Mouse (Mus musculus) liver, embryonic 15.5 days (tissue): Measurements from ENCODE around the gene Dlx6. TPM values are rescaled to one million over a fixed set of nuclear protein-coding genes. Genes with fewer than 3 reads are reported as not detected.

Experiments used
- ATAC-seq: fragments of 200-750 bp; cut with Nextera tagmentation; 2 replicates; pipeline ENCODE4 v1.8.0; 2017; ENCODE audit warnings: moderate number of reproducible peaks, mild to moderate bottlenecking, moderate library complexity; ENCODE audit not compliant: insufficient read depth
- H3K27ac ChIP-seq: fragments of 300-500 bp; sonication (generic); replicated peaks from 2 replicates; pipeline ENCODE4 v1.5.1; 2015; ENCODE audit warnings: mild to moderate bottlenecking, inconsistent platforms
- H3K27me3 ChIP-seq: fragments of 300-500 bp; sonication (generic); 2 replicates; pipeline ENCODE4 v1.6.1; 2015; ENCODE audit warnings: mild to moderate bottlenecking, inconsistent platforms
- H3K36me3 ChIP-seq: fragments of 300-500 bp; sonication (generic); replicated peaks from 2 replicates; pipeline ENCODE4 v1.6.1; 2015; ENCODE audit warnings: moderate library complexity, mild to moderate bottlenecking, inconsistent platforms
- H3K4me1 ChIP-seq: fragments of 300-500 bp; sonication (generic); replicated peaks from 2 replicates; pipeline ENCODE4 v1.6.1; 2015; ENCODE audit warnings: inconsistent platforms
- H3K4me2 ChIP-seq: fragments of 300-500 bp; sonication (generic); 2 replicates; pipeline ENCODE4 v1.6.1; 2015; ENCODE audit warnings: moderate library complexity, mild to moderate bottlenecking, inconsistent platforms
- H3K4me3 ChIP-seq: fragments of 300-500 bp; sonication (generic); replicated peaks from 2 replicates; pipeline ENCODE4 v1.5.1; 2015; ENCODE audit warnings: mild to moderate bottlenecking, inconsistent platforms
- H3K9ac ChIP-seq: fragments of 300-500 bp; sonication (generic); 2 replicates; pipeline ENCODE4 v1.6.1; 2015; ENCODE audit warnings: moderate library complexity, mild to moderate bottlenecking, inconsistent platforms
- H3K9me3 ChIP-seq: fragments of 300-500 bp; sonication (generic); replicated peaks from 2 replicates; pipeline ENCODE4 v1.6.1; 2016; ENCODE audit warnings: inconsistent platforms
- WGBS: fragments of 180-500 bp; shearing (Covaris S2); methylation state at CpG from one replicate; pipeline ENCODE4 v1.1.7; 2015; ENCODE audit warnings: mixed read lengths; ENCODE audit not compliant: insufficient replicate concordance; 5-methylcytosine and 5-hydroxymethylcytosine counted together
- polyA plus RNA-seq: library from polyadenylated mRNA; unstranded; fragments of >200 nt; fragmentation: Nextera tagmentation; extraction: Ambion mirVana; gene quantifications from 2 replicates; pipeline ENCODE4 v1.2.1, GENCODE M21; 2015

Gene Dlx6
- polyA plus RNA-seq, 1 experiment from 2014 or later, result not detected

DNA sequence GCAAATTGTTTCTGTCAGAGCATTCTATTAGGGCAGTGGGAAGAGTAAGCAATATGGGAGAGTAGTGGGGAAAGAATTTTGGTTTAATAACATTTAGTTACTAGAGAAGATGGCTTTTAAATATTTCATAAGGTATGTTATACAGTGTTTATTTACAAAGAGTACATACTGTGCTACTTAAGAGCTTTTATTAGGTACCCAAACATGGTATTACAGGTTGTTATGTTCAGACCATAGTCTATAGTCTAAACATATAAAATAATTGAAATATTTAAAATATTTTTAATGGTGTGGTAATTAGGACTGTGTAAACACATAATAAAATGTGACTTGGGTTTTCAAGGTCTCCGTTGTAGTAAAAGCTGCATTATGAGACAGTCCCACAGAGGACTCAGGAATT is 51.2 kb downstream of the Dlx6 start:
- ATAC-seq, result no peak
- no peak overlapping the region for H3K27ac ChIP-seq
- 63% methylated on average over 1 of the region's 1 CpGs for WGBS
- H3K4me3 ChIP-seq, result no peak overlapping the region
- H3K27me3 ChIP-seq, result no peaks in the 10 kb centered on the region
- no peak overlapping the region for H3K9ac ChIP-seq
- no peak overlapping the region for H3K4me2 ChIP-seq
- no peaks in the 10 kb centered on the region for H3K36me3 ChIP-seq
- no peaks in the 10 kb centered on the region for H3K9me3 ChIP-seq
- H3K4me1 ChIP-seq, result no peaks in the 10 kb centered on the region

DNA sequence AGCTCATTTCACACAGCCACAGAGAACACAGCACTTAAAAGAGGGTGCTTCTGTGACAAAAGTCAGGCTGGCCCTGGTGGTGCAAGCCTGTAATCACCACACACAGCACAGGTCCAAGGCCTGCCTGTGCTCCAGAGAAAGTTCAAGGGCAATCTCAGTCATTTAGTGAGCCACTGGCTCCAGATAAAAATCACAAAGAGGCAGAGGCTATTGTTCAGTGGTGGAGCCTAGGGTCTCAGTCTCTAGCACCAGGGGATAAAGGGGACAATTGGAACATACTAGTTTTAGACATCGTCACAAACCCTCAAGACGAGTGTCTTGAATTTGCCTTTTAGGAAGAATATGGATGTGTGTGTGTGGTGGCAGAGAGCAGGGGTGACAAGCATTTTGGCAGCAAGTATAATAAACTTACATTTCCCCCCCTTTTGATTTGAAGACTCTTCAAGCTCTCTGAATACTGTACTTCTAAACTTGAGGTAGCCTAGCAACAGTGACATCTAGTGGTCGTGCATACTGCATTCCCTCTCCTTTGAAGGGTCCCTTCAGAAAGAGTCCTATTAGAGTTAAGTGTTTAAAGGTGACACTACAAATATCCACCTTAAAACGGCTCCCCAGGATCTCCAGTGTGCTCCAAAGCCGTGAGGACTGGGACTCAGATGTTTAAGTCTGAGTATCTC is 51.9 kb downstream of the Dlx6 start:
- WGBS, result 26% methylated on average over 5 of the region's 5 CpGs
- Histone ChIP-seq H3K4me1 (no peaks in the 10 kb centered on the region), H3K9ac (no peak overlapping the region), H3K27ac (no peak overlapping the region), H3K36me3 (no peaks in the 10 kb centered on the region), H3K4me3 (no peak overlapping the region), H3K4me2 (no peak overlapping the region), H3K27me3 (no peaks in the 10 kb centered on the region), H3K9me3 (no peaks in the 10 kb centered on the region)
- ATAC-seq, result no peak

DNA sequence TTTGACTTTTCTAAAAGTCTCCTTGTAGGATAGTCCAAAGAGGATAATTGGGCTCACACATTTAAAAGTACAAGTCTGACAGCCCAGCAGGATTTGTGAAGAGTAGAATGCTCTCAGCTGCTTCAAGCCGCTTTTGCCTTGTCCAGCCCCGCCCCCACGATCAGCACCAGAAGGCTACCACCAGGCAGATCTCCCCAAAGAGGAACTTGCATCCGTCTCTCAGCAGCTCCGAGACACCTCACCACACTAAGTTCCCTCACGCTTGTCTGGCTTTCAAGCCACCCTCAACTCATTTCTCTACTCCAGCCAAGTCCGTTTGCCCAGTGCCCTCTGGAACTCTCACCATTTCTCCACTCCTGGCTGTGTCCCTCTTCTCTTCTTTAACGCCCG is 52.4 kb downstream of the Dlx6 start:
- 20% methylated on average over 9 of the region's 9 CpGs for WGBS
- H3K4me1 ChIP-seq, result no peaks in the 10 kb centered on the region

DNA sequence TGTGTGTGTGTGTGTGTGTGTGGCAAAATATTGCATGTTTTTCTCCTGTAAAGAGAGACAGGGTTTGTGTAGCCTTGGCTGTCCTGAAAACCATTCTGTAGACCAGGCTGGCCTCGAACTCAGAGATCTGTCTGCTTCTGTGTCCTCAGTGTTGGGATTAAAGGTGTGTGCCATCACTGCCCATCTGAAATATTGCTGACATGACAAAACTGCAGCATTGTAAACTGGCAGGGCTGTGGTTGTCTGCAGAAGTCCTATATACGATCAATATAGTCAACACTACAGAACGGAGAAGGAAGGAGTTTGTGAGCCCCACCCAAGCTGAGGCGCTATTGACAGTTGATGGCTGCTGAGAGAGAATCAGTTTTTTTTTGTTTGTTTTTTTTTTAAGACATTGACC is 54.2 kb downstream of the Dlx6 start:
- WGBS, result 60% methylated on average over 4 of the region's 4 CpGs
- no peak overlapping the region for H3K27ac ChIP-seq
- H3K9me3 ChIP-seq, result no peaks in the 10 kb centered on the region

More for the DNA sequence above, 52.4 kb downstream of the Dlx6 start:
- no peak overlapping the region for H3K9ac ChIP-seq
- no peak overlapping the region for H3K4me2 ChIP-seq
- no peak overlapping the region for H3K4me3 ChIP-seq
- H3K27ac ChIP-seq, result no peak overlapping the region
- no peak for ATAC-seq
- no peaks in the 10 kb centered on the region for H3K36me3 ChIP-seq
- H3K27me3 ChIP-seq, result no peaks in the 10 kb centered on the region
- no peaks in the 10 kb centered on the region for H3K9me3 ChIP-seq

More for the DNA sequence above, 54.2 kb downstream of the Dlx6 start:
- Histone ChIP-seq H3K4me2 (no peak overlapping the region), H3K4me1 (no peaks in the 10 kb centered on the region), H3K36me3 (no peaks in the 10 kb centered on the region), H3K27me3 (no peaks in the 10 kb centered on the region), H3K4me3 (no peak overlapping the region), H3K9ac (no peak overlapping the region)
- ATAC-seq, result no peak

Other genes with a start within 250 kb of the Dlx6 start
- not detected in 2 replicates for gene Dlx5, start 18.8 kb downstream of the Dlx6 start, polyA plus RNA-seq
- 1.6 and 1.8 TPM in 2 replicates for gene Sdhaf3, start 92.7 kb downstream of the Dlx6 start, polyA plus RNA-seq